Mouse (Mus musculus) CH12.LX (cell line): ENCODE measurements around the gene Kdm1b. TPM values are rescaled to one million over a fixed set of nuclear protein-coding genes. Genes with fewer than 3 reads are reported as not detected.

Source experiments
- DNase-seq: peaks from one replicate; pipeline ENCODE4 v3.0.0-alpha.2; 2013; ENCODE audit errors: extremely low read depth
- H3K27ac ChIP-seq: 2 replicates; pipeline ENCODE4 v1.5.1; 2012; ENCODE audit warnings: low read depth, mild to moderate bottlenecking, control low read depth, moderate library complexity; ENCODE audit not compliant: insufficient read depth
- H3K27me3 ChIP-seq: replicated peaks from 2 replicates; pipeline ENCODE3; 2012; ENCODE audit warnings: inconsistent platforms
- H3K36me3 ChIP-seq, 2 experiments: replicated peaks in 1 of 2; 2 replicates each; pipeline versions ENCODE3 to v1.6.1; 2012; ENCODE audit warnings: inconsistent platforms in 1 of 2, low read length in 1 of 2, mild to moderate bottlenecking in 1 of 2, mixed read lengths in 1 of 2, moderate library complexity in 1 of 2; ENCODE audit not compliant: control insufficient read depth in 1 of 2, insufficient read depth in 1 of 2
- H3K4me1 ChIP-seq, 2 experiments: 2 replicates each; pipeline ENCODE4 v1.6.1; 2012; ENCODE audit warnings: inconsistent platforms in 1 of 2, moderate library complexity in 1 of 2; ENCODE audit not compliant: insufficient read depth in 2 of 2, control insufficient read depth in 1 of 2
- H3K4me2 ChIP-seq: 2 replicates; pipeline ENCODE4 v1.6.1; 2012; ENCODE audit warnings: low read depth, mild to moderate bottlenecking, control low read depth; ENCODE audit not compliant: poor library complexity, insufficient read depth, severe bottlenecking
- H3K4me3 ChIP-seq, 3 experiments: fragments of 150-350 bp in 1 of 3; sonication (generic) in 1 of 3; replicated peaks in 1 of 3; 2 replicates each; pipeline versions ENCODE3 to v1.5.1; 2011 to 2012; ENCODE audit warnings: low read depth in 2 of 3, low read length in 2 of 3, mild to moderate bottlenecking in 2 of 3, moderate library complexity in 2 of 3, control low read depth in 1 of 3, improper control_type of control experiment in 1 of 3, inconsistent platforms in 1 of 3, mixed read lengths in 1 of 3; ENCODE audit not compliant: poor library complexity in 1 of 3
- H3K79me2 ChIP-seq: replicated peaks from 2 replicates; pipeline ENCODE4 v1.6.1; 2012; ENCODE audit warnings: mild to moderate bottlenecking, moderate library complexity; ENCODE audit not compliant: control insufficient read depth, poor library complexity, insufficient read depth, severe bottlenecking; ENCODE audit errors: extremely low read depth
- H3K9ac ChIP-seq: 2 replicates; pipeline ENCODE4 v1.6.1; 2012; ENCODE audit warnings: low read depth, mild to moderate bottlenecking, control low read depth, moderate library complexity; ENCODE audit not compliant: insufficient read depth
- H3K9me3 ChIP-seq: replicated peaks from 2 replicates; pipeline ENCODE3; 2012; ENCODE audit warnings: low read length, inconsistent platforms, mixed read lengths
- BHLHE40 ChIP-seq: IDR thresholded peaks from 2 replicates; pipeline ENCODE4 v1.6.1; 2011; ENCODE audit warnings: mild to moderate bottlenecking, low read depth, low read length, improper control_type of control experiment
- CHD1 ChIP-seq: IDR thresholded peaks from 2 replicates; pipeline ENCODE4 v1.6.1; 2012; ENCODE audit warnings: low read depth, low read length, improper control_type of control experiment, inconsistent platforms
- E2F4 ChIP-seq: IDR thresholded peaks from 2 replicates; pipeline ENCODE4 v1.6.1; 2011; ENCODE audit warnings: low read depth, low read length, improper control_type of control experiment; ENCODE audit not compliant: insufficient replicate concordance
- ELF1 ChIP-seq: IDR thresholded peaks from 2 replicates; pipeline ENCODE4 v1.6.1; 2014; ENCODE audit warnings: low read depth, mild to moderate bottlenecking, inconsistent platforms, low read length, improper control_type of control experiment
- HCFC1 ChIP-seq: IDR thresholded peaks from 2 replicates; pipeline ENCODE4 v1.6.1; 2012; ENCODE audit warnings: low read depth, mild to moderate bottlenecking, inconsistent platforms, low read length, improper control_type of control experiment
- JUND ChIP-seq: conservative IDR thresholded peaks from 2 replicates; pipeline ENCODE4 v1.6.1; 2011; ENCODE audit warnings: low read depth, low read length, improper control_type of control experiment
- KAT2A ChIP-seq: IDR thresholded peaks from 2 replicates; pipeline ENCODE4 v1.6.1; 2012; ENCODE audit warnings: low read length, improper control_type of control experiment, inconsistent platforms; ENCODE audit not compliant: insufficient replicate concordance
- MAZ ChIP-seq: IDR thresholded peaks from 2 replicates; pipeline ENCODE4 v1.6.1; 2012; ENCODE audit warnings: low read depth, mild to moderate bottlenecking, inconsistent platforms, low read length, improper control_type of control experiment, moderate library complexity
- MEF2A ChIP-seq: IDR thresholded peaks from 2 replicates; pipeline ENCODE4 v1.6.1; 2014; ENCODE audit warnings: low read depth, mild to moderate bottlenecking, inconsistent platforms, low read length, improper control_type of control experiment, borderline replicate concordance
- MXI1 ChIP-seq: IDR thresholded peaks from 2 replicates; pipeline ENCODE4 v1.6.1; 2011; ENCODE audit warnings: mild to moderate bottlenecking, low read depth, low read length, improper control_type of control experiment
- NELFE ChIP-seq: IDR thresholded peaks from 2 replicates; pipeline ENCODE4 v1.6.1; 2011; ENCODE audit warnings: low read depth, low read length, improper control_type of control experiment
- PAX5 ChIP-seq: IDR thresholded peaks from 2 replicates; pipeline ENCODE4 v1.6.1; 2012; ENCODE audit warnings: low read length, inconsistent platforms, mixed read lengths
- POLR2A ChIP-seq: IDR thresholded peaks from 2 replicates; pipeline ENCODE4 v1.6.1; 2011; ENCODE audit warnings: low read depth, mild to moderate bottlenecking, improper control_type of control experiment, low read length
- RCOR1 ChIP-seq: conservative IDR thresholded peaks from 2 replicates; pipeline ENCODE4 v1.6.1; 2012; ENCODE audit warnings: low read depth, mild to moderate bottlenecking, inconsistent platforms, low read length, improper control_type of control experiment
- SIN3A ChIP-seq: IDR thresholded peaks from 2 replicates; pipeline ENCODE4 v1.6.1; 2012; ENCODE audit warnings: low read length, improper control_type of control experiment, inconsistent platforms
- SMC3 ChIP-seq: IDR thresholded peaks from 2 replicates; pipeline ENCODE4 v1.6.1; 2011; ENCODE audit warnings: low read depth, low read length, improper control_type of control experiment
- TCF12 ChIP-seq: IDR thresholded peaks from 2 replicates; pipeline ENCODE4 v1.6.1; 2014; ENCODE audit warnings: low read depth, mild to moderate bottlenecking, inconsistent platforms, low read length, improper control_type of control experiment
- UBTF ChIP-seq: IDR thresholded peaks from 2 replicates; pipeline ENCODE4 v1.6.1; 2012; ENCODE audit warnings: low read depth, mild to moderate bottlenecking, inconsistent platforms, low read length, improper control_type of control experiment, moderate library complexity
- ZC3H11A ChIP-seq: IDR thresholded peaks from 2 replicates; pipeline ENCODE4 v1.6.1; 2012; ENCODE audit warnings: low read depth, mild to moderate bottlenecking, inconsistent platforms, low read length, improper control_type of control experiment
- ZKSCAN1 ChIP-seq: IDR thresholded peaks from 2 replicates; pipeline ENCODE4 v1.6.1; 2012; ENCODE audit warnings: low read depth, inconsistent platforms, low read length, improper control_type of control experiment, borderline replicate concordance
- ZMIZ1 ChIP-seq: IDR thresholded peaks from 2 replicates; pipeline ENCODE4 v1.6.1; 2012; ENCODE audit warnings: low read depth, mild to moderate bottlenecking, inconsistent platforms, low read length, improper control_type of control experiment
- dilution Hi-C: fragments of 300-500 bp; cut with MboI; formaldehyde crosslinking; loops from 2 replicates; pipeline ENCODE4 v1.14.3; 2020; ENCODE audit warnings: low sequenced_read_pairs; ENCODE audit not compliant: extremely low pct_unique_long_range_greater_than_20kb, extremely low pct_ligation_motif_present
- in situ Hi-C: fragments of 300-500 bp; cut with MboI; formaldehyde crosslinking; loops from 3 replicates; pipeline ENCODE4 v1.14.3; 2019; ENCODE audit warnings: low sequenced_read_pairs, low pct_ligation_motif_present, low pct_unique_long_range_greater_than_20kb, mixed read lengths
- polyA plus RNA-seq: library from polyadenylated mRNA; unstranded; fragments of >175 nt; gene quantifications from 2 replicates; pipeline ENCODE4 v1.2.1, GENCODE M21; 2012; ENCODE audit warnings: low read depth; ENCODE audit not compliant: insufficient read length
- total RNA-seq, 2 experiments: library from RNA; depleted of rRNA; stranded (reverse); fragments of 300-350 nt in 1 of 2; fragments of >200 nt in 1 of 2; gene quantifications; 2 replicates each; pipeline ENCODE4 v1.2.3; 2012 to 2014

Kdm1b gene
- total and polyA plus RNA-seq, 3 experiments = 9.8 to 20.3 (median 11.1) TPM

DNA sequence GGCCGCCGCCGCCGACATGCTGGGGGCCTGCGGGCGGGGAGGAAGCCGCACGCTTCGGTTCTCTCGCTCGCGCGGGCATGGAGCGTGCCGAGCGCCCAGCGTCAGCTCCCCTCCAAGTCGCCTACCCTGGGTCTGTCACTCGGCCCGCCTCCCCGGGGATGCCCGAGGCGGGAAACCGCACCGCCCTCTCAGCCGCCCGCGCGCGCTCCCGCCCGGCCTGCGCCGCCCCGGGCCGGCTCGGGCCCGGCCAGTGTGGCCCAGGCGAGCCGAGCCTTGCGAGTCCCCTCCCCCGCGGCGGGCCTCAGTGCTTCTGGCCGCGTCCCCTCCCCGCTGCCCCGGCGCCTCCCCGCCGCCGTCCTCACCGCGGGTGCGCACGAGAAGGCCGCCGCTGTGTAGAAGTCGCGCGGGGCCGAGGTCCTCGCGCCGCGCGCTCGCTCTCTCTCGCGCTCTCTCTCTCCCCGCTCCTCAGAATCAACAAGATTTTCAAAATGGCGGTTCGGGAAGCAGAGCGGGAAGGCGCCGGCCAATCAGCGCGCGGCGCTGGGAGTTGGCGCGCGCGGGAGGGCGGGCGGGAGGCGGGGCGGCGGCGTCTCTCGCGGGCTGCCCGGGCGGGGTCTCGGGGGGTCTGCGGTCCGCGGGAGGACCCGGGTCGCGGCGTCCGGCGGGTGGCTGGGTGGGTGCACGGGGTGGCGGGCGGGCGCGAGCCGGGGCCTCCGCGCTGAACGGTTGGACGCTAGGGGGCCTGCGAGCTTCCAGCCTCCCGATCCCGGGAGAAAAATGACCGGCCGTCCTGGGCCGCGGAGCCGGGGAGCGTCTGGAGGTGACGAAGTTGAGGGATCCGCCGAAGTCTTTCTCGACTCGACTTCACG, 62.6 kb downstream of the Kdm1b start, which contains the start of gene Dek:
Dek (minus strand) TSS at position 491 of the 869 bp plus-strand sequence.
- Histone ChIP-seq H3K36me3 (peaks cover 5 to 19% of the 10 kb centered on the region in 2 experiments), H3K4me3 (peak within 1 kb of the TSS; percentile 71 to 95 (median 81)), H3K79me2 (peaks cover 21% of the 10 kb centered on the region)

DNA sequence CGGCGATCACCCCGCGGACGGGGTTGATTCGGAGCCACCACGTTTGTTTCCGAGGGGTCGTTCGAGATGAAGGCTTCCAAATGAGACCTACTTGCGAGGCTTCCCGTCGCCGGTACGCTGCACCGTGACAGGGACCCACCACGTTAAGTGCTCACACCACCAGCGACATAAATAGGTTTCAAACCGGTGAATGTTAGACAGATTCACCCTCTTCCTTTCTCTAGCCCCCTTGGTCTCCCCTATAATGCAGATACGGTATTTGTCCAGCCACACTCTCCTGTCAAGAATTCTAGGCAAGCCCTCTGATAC, 63.2 kb downstream of the Kdm1b start:
- H3K36me3 ChIP-seq = peaks cover 3 to 14% of the 10 kb centered on the region in 2 experiments

More for the DNA sequence above, 62.6 kb downstream of the Kdm1b start, which contains the start of gene Dek:
- H3K4me2 ChIP-seq = peak within 1 kb of the TSS; percentile 79
- DNase-seq = peak; percentile 79
- H3K9me3 ChIP-seq = no peaks in the 10 kb centered on the region
- H3K27ac ChIP-seq = peak within 1 kb of the TSS; percentile 86
- in situ Hi-C loops (no loop called here), dilution Hi-C loops (no loop called here)
- peaks cover 3% of the 10 kb centered on the region for H3K27me3 ChIP-seq
- TF ChIP-seq ELF1 = peak; percentile 41; the same call in 1 of the 2 replicates
- no peak for TF ChIP-seq ZKSCAN1
- peak; percentile 67 for TF ChIP-seq BHLHE40
- TF ChIP-seq SMC3 = no peak
- peak; percentile 42; the same call in 1 of the 2 replicates for TF ChIP-seq TCF12
- TF ChIP-seq KAT2A = peak; percentile 59; the same call in 1 of the 2 replicates
- no peak for TF ChIP-seq PAX5
- TF ChIP-seq POLR2A = peak; percentile 74
- TF ChIP-seq ZC3H11A = no peak
- TF ChIP-seq UBTF = peak; percentile 84; the same call in 1 of the 2 replicates
- TF ChIP-seq ZMIZ1 = no peak; the same call in 1 of the 2 replicates
- TF ChIP-seq HCFC1 = peak; percentile 23; the same call in 1 of the 2 replicates
- TF ChIP-seq MEF2A = peak; percentile 12; the same call in 1 of the 2 replicates
- peak; percentile 58 for TF ChIP-seq NELFE
- TF ChIP-seq SIN3A = peak; percentile 47; the same call in 1 of the 2 replicates
- peak; percentile 78; the same call in 1 of the 2 replicates for TF ChIP-seq E2F4
- TF ChIP-seq MAZ = no peak
- TF ChIP-seq CHD1 = no peak
- peak within 1 kb of the TSS; percentile 82 for H3K9ac ChIP-seq
- peaks cover 0 to 26% of the 10 kb centered on the region in 2 experiments; a peak in 3 of 4 replicates for H3K4me1 ChIP-seq

More for the DNA sequence above, 63.2 kb downstream of the Kdm1b start:
- Histone ChIP-seq H3K27me3 (peaks cover 3% of the 10 kb centered on the region), H3K4me1 (peaks cover 0 to 26% of the 10 kb centered on the region in 2 experiments; a peak in 3 of 4 replicates), H3K27ac (no peak overlapping the region), H3K9ac (peak overlapping the region; percentile 82), H3K4me3 (peak overlapping the region; percentile 46 to 81 (median 54)), H3K9me3 (no peaks in the 10 kb centered on the region), H3K79me2 (peaks cover 20% of the 10 kb centered on the region), H3K4me2 (peak overlapping the region; percentile 35)
- dilution Hi-C loops (no loop called here), in situ Hi-C loops (no loop called here)
- DNase-seq = peak; percentile 33
- TF ChIP-seq MXI1 = 0 out of 2 replicates have a peak, but pooled peaks have one; percentile 7
- no peak for TF ChIP-seq RCOR1
- no peak for TF ChIP-seq BHLHE40
- no peak for TF ChIP-seq JUND
- TF ChIP-seq SIN3A = peak; percentile 18; the same call in 1 of the 2 replicates
